Mouse (Mus musculus) adrenal gland, adult 2 months (tissue): ENCODE results near the gene Spata33. TPM values are rescaled to one million over a fixed set of nuclear protein-coding genes. Genes with fewer than 3 reads are reported as not detected.
"Not testable (repeated sequence)": the region's sequence is repeated elsewhere in the genome, so short reads cannot be mapped to it uniquely, and the experiment has no call there.

Source experiments
- DNase-seq: peaks from one replicate; pipeline ENCODE4 v3.0.0; 2021
- long read RNA-seq: library from polyadenylated mRNA; stranded (forward); transcript quantifications from one replicate; pipeline ENCODE4 v2.0.0, GENCODE M21; 2021
- polyA plus RNA-seq: library from polyadenylated mRNA; depleted of rRNA; stranded (reverse); fragments of >200 nt; gene quantifications from 2 replicates; pipeline ENCODE4 v1.2.3, GENCODE M21; 2012; rRNA removed
- total RNA-seq, 2 experiments: library from RNA; stranded (reverse); gene quantifications; 2 replicates each; pipeline ENCODE4 v1.2.3; 2021

Spata33 gene
- total RNA-seq (1 to 10 TPM; 1.0 to 6.9 TPM), polyA plus RNA-seq (0.70 and 0.71 TPM in 2 replicates)
- long read RNA-seq, partial matches to known transcripts: 0 of 2 reads
- long read RNA-seq, other reads (novel, unspliced or antisense): 1 of 2 reads

DNA sequence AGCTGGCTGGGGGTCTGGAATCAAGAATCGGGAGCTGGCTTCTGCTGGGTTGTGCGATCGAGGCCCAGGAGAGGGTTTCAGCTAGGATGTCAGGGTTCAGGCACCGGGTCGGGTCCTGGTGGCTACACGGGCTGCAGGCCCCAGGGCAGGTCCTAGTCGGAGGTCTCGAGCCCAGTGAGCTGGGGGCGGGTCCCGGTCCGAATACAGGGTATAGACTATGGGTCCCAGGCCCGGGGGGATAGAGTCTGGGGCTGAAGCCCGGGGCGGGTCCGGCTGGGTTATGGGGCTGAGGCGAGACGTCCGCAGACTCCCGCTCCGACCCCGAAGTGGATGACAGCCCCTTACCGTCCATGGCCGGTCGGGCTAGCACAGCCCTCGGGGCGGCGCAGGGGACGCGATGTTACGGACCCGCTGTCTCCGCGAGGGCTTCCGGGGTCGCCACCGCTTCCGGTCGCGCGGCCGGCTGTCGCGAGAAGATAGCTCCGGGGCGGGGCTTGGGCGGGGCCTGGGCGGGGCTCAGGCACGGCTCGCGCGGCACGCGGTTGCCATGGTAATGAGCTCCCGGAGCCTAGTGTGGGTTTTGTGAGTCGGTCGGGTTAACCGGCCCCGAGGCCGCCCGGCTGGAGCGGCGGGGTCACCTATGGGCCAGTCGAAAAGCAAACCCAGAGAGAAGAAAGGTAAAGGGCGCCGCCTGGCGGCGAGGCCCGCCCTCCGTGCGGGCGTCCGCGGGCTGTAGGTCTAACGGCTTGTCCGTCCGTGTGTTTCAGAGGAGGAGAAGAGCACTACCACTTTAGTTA is at the start of gene Spata33, which contains the start of gene Chmp1a:
Gene Spata33 (plus strand): TSS at position 512 of the 797 bp plus-strand sequence.
Gene Chmp1a (minus strand): TSS at position 443 of the 797 bp plus-strand sequence.
- peak; percentile 96 for DNase-seq

DNA sequence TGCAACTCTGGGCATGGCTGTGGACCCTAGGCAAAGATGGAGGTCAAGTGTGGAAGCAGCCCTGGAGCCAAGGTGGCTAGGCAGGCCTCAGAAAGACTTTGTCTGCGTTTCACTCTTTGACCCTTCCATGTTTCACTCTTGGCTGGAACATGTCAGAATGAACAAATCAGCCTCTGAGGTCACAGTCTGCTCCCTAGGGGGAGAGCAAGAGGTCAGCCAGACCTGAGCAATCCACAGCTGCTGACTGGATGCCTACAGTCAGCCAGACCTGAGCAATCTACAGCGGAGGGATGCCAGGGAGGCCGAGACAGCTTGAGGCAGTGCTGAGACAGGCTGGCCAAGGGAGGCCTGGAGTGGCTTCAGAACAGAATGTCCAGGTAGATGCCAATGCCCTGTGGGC is 31.2 kb upstream of the Spata33 start:
- DNase-seq: peak; percentile 70

DNA sequence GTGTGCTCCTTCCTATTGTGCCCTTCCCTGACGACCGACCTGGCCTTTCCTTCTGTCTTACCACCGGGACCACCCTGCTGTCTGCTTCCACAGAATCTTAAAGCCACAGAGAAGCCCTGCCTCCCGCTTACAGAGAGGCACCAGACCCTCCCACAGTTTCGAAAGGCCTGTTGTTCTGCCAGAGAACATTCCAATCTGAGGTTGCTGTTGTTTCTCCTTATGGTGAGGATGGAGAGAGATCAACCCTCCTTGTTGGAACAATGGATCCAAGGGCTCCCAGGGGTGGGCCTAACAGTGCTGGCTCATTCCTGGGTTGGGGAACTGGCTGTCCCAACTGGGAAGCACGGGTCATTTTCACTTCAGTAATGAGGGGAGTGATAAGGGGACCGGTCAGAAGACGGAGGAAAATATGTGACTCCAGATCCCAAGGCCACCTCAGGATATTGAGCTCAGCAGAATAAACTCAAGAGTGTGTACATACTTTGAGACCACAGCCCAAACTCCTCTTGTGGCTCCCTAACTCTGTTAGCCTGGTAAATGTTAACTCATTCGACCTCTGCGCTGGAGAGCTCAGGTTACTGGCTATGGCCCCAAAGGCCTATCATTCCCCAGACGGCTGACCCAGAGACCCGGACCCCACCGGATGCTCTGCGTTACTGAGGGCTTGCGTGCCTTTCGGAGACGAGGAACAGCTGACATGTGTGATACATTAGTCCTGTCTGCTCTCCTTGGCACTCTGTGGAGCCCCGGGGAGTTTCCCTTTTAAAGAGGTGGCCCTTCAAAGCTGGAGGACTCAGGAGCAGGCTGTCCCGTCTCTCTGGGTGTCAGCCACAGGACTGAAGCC is 26.8 kb upstream of the Spata33 start, which contains the start of gene Dpep1:
Gene Dpep1 (plus strand): TSS at position 677 of the 844 bp plus-strand sequence.
- no peak for DNase-seq

DNA sequence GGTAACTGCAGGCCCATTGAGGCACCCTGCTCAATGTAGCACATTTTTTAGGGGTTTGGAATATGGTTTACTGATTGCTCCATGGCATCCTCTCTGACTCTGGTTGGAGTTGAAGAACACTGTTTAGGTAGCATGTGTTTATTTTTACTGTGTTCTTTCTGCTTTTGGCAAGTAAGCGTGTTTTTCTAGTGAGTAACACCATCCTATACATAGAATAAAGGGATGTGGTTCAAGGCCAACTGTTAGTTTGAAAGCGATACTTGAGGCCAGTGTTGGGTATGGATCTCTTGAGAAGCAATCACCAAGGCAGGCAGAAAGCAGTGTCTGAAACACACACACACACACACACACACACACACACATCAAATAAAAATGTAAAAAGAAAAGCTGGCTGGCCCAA is 24.6 kb upstream of the Spata33 start:
- DNase-seq: no peak

DNA sequence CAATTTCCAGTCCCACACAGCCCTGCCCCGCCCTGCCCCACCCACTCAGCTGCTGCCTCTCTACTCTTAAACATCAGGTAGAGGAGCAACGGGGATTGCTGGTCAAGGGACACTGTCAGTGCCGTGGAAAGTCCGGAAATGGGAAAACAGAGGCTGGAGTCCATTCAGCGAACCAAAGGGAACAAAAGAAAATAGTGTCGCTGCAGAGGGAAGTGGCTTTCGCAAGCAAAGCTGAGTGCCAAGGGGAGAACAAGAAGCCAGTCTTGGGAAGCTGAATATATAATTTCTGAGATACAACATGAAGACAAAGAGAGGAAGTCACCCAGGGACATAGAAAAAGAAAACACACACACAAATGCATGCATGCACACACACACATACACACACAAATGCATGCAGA is 23.8 kb upstream of the Spata33 start:
- no peak for DNase-seq

DNA sequence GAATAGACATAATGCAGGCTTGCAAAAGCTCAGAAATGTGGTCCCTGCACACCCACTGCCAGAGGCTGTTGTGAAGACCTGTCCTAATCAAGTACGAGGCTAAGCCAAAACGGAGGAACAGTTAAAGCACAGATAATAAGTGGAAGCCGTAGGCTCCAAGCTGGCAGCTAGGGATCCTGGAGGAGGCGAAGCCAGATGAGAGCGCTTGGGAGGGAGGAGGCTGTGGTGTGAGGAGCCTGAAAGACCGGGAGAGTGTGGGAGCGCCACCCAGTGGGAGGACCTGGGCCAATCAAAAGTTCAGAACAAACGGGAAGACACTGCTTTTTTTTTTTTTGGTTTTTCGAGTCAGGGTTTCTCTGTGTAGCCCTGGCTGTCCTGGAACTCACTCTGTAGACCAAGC is 22.0 kb upstream of the Spata33 start:
- DNase-seq: peak; percentile 80

DNA sequence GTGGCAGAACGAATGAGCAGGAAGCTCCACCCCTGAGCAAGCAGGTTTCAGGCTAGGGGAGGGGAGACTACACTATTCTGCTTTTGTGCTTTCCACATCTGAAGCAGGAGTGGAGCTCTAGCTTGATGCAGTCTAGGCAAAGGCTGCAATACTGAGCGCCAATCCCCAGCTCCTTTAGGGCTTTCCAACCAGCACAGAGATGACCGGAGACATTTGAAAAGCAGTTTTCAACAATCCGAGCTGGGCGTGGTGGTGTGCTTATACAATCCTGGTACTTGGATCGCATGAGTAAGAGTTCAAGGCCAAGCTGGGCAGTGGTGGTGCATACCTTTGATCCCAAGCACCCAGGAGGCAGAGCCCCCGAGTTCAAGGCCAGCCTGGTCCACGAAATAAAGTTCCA is 20.7 kb upstream of the Spata33 start:
- DNase-seq: no peak

DNA sequence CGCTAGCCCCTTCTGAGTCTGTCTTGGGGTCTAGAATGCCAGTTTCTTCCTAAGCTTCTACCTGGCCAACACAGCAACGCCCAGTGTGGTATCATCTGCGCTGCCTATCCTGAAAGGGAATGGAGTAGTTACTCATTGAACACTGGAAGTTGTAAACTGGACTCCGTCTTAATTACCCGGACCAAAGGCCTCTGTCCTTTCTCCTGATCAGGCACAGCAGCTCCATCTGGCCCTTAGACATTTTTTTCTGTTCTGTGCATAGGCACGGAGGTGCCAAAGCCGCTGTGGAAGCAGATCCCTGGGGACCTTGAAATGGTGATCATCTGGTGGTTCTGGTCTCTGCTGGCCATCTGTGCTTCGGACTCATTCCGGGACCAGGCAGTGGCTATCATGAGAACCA is 18.9 kb upstream of the Spata33 start:
- no peak for DNase-seq

DNA sequence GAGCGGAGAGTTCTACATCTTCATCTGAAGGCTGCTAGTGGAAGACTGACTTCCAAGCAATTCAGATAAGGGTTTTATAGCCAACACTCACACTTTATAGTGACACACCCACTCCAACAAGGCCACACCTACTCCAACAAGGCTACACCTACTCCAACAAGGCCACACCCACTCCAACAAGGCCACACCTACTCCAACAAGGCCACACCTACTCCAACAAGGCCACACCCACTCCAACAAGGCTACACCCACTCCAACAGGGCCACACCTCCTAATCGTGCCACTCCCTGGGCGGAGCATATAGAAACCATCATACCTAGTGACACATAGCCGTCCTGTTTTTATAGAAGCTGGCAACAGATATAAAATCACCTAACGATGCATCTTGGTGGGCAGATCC is 15.6 kb upstream of the Spata33 start:
- DNase-seq: not testable (repeated sequence)

DNA sequence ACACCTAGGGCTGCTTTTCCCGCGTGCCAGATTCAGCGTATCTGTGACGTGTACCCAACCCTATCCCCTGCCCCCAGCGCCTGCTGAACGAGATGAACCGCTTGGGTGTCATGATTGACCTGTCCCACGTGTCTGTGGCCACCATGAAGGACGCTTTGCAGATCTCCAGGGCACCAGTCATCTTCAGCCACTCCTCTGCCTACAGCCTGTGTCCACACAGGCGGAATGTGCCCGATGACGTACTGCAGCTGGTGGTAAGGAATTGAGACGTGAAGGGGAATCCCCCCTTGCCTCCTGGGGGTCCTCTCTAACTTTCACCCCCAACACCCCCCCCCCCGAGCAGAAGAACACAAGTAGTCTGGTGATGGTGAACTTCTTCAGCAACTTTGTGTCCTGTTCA is 12.8 kb upstream of the Spata33 start:
- no peak for DNase-seq

DNA sequence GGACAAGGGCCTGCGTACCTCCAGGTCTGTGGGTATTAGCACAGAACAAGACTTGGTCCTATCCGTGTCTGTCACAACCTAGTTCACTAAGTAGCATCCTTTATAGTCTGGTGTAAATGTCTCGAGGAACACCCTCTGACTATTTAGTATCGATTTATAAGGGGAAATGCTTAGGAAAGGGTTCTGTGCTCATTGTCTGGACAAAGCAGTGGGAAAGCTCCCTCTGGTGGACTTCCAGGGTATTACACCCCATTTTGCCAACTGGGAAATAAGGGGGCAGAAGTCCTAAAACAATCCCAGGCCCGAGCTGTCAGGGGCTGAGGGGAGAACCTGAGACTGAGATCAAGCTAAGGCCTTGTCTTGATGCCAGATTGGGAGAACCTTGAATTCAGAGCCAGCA is 10.3 kb upstream of the Spata33 start:
- DNase-seq: peak; percentile 66

DNA sequence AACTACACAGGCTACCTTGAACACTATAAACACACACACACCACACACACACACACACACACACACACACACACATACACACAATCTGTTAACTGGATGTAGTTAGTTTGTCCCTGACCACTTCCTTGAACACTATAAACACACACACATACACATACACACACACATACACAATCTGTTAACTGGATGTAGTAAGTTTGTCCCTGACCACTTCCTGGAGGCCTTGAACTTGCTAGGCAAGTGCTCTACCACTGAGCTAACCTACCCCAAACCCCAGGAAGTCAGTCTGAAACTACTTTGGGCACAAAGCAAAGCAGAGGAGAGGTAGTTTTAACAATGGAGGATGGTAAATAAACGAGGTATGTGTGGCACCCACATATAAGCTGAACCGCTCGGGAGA is 9.1 kb upstream of the Spata33 start:
- DNase-seq: no peak

DNA sequence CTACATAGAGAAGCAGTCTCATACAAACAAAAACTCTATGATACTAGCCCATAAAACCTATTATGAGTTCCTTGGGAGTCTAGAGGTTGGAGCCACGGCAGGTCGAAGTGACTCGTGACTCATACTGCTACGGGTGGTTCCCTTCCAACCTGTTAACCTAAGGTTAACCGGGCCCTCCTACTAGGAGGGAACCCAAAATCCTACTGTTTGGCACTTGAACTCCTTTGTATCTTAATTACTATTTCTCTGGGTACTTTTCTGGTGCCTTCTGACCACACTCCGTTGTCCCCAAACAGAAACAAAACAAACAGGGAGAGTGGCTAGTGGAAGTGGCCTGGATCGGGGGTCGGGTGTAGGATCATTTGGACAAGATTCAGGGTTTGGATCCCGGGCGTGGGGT is 756 bp upstream of the Spata33 start:
- DNase-seq: no peak

DNA sequence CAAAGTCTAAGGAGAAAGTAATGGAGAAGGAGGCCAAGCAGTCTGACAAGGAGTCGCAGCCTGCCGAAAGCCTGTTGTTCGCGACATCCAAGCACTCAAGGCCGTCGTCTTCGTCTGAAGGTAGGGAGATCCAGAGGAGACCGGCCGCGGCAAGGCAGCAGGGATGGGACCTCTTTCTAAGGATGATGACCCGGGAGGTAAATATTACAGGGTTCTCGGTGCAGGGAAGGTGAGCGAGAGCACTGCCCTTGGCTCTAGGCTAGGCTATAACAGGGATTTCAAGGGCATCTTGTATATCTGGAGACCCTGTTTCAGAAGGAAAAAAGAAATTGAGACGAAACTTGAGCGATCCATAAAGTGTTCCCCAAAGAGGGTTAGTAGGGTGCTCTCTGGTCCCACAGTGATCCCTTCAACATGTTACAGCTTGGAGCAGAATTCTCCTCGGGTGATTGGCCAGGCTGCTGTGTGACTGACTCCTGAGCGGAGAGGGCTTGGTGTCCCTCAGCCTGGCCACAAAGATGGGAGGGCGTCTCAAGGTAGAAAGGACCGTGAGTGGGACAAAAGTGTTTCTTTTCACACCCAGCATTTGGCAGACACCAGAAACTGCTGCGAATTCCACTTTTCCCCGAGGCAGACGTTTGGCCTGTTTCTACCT is 613 bp downstream of the Spata33 start:
- no peak for DNase-seq

DNA sequence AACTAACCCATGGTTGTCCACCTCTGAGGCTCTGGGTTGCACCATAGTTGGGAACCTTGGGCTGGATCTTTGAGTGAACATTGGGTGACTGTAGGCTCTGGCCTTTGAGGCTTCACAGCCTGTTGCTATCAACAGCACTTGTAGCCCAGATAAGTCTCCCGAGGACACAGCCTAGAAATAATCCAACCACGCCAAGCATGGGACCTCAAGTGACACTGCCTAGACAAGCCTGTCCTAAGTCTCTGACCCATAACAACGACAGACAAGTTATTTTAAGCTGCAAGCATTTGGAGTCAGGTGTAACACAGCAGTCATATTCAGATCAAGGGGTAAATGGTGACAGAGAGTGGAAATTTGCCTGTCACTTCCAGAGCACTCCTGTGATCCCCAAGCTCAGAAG is 2.8 kb downstream of the Spata33 start:
- no peak for DNase-seq

DNA sequence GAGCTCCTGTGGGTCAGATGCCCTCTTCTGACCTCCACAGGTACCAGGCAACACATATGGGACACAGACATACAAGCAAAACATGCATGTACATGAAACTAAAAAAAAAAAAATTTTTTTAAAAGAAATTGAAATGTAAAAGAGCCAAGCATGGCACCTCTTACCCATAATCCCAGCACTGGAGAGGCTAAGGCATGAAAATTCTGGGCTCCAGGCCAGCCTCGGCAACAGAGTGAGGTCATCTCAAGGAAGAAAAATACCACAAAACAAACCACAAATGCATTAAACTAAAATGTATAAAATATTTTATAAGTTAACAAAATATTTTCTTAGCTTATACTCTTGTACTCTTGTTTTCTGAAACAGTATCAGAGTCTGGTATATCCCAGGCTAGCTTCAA is 8.3 kb downstream of the Spata33 start:
- DNase-seq: no peak

DNA sequence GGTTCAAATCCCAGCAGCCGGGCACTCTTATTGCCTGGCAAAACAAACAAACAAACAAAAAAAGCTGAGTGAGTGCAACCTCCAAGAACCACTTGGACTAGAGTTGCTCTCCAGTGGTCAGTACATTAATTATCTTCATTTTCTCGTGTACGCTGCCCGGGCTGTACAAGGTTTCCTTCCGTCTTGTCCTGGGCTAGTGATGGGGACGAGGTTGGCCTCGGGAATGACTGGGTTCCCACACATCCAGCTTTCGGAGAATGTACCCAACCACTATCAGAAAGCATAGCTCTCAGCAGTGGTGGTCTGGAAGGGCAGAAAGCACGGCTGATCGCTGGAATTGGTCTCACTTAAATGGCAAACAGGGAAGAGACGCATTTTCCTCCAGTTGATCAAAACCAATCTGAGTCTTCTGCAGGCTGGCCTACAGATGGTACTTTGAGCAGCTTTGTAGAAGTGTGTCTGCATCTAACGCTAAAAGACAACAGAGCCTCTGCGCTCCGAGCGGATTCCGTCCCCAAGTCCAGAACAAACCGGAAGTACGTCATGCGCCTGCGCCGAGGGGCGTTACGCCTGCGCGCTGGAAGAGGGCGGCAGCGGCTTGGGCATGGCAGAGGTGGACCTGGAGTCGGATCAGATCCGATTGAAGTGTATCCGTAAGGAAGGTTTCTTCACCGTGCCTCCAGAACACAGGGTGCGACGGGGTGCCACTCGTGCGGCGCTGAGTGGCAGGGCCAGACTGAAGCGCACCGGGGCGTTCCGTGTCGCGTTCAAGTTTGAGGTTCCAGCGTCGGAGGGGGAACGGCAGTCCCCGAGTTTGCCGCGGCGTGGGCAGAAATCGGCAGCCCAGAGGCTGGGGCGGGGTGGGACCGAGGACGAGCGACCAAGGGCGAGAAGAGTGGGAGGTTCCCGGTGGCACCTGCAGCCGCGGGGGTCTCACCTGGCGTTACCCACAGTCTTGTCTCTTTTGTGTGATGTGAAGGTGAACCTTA is 11.9 kb downstream of the Spata33 start, which contains the start of gene Cdk10:
Gene Cdk10 (plus strand): TSS at position 565 of the 989 bp plus-strand sequence.
- peak; percentile 96 for DNase-seq

DNA sequence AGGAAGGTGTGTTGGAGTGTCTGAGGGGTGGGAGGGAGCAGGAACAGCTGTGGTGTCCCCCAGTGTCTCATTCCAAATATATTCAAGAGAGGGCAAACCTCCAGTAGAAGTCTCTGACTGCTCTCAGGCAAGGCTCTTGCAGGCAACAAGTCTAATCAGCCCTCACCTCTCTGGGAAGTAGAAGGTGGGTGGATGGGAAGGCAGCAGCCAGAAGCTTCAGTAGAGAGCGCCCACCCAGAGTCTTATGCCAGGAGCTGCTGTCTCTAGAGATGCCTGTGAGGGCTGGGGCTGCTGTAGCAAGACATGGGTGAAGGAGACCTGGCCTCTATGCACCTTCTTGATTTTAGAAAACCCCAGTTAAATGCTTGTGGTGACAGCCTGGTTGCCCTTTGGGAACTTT is 15.8 kb downstream of the Spata33 start:
- no peak for DNase-seq

DNA sequence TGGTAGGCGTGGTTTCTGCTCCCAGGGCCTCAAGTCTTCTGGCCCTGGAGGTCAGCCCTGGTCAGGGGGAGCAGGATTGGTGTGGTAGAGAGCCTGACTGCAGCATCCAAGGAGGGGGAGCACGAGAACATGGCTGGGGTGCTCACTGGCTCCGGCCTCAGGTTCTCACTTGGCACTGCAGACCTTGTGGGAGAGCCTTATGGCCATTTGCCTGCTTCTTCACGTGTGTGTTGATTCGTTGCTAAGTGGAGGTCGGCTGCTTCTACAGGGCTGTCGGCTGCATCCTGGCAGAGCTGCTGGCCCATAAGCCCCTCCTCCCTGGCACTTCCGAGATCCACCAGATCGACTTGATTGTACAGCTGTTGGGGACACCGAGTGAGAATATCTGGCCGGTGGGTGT is 17.7 kb downstream of the Spata33 start:
- not testable (repeated sequence) for DNase-seq

DNA sequence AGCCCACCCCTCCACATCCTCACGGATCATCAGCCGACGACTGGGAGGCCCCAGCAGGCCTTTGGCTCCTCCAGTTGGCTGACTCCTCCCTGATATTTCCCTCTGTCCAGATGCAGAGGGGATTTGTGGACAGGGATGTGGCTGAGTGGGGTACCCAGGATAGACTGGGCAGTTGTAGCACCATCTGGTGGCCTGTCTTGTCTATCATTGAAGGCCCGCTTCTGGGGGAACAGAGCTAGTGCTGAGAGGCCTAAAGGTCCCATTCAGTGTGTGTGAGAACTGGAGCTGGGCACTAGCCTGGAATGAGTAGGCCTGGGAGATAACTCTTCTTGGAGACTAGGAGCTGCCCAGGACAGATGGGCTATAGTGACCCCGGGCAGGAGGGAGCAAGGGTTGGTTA is 19.1 kb downstream of the Spata33 start:
- DNase-seq: no peak

DNA sequence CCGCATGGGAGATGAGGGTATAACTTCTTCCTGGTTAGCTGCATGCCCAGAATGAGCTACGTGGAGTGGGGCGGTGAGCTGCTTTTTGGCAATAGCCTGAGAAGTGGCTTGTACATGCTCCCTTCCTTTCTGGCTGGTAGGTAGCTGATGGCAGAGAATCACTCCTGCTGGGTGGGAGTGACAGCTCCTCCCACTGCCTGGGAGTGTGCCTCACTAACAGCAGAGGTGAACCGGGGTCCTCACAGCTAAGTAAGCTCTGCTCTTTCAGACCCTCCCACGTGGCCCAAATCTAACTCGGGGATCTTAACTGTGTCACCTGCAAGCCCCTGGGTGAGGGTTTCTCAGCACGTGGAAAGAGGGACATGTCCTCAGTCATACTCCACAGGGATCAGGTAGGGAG is 19.9 kb downstream of the Spata33 start:
- DNase-seq: no peak
